Mouse (Mus musculus) myocyte (in vitro differentiated cells): ENCODE results near the gene Islr2. TPM values are rescaled to one million over a fixed set of nuclear protein-coding genes. Genes with fewer than 3 reads are reported as not detected.
A peak's percentile ranks its signal among the peaks of the same experiment; 100 is the strongest.

Experiments used
- H3K27me3 ChIP-seq: one replicate; pipeline ENCODE4 v1.6.1; 2011; ENCODE audit not compliant: control insufficient read depth, insufficient read depth, insufficient read length
- H3K36me3 ChIP-seq: one replicate; pipeline ENCODE4 v1.6.1; 2011; ENCODE audit not compliant: control insufficient read depth, insufficient read depth
- H3K4me2 ChIP-seq: one replicate; pipeline ENCODE4 v1.6.1; 2011; ENCODE audit warnings: low read depth, control low read depth
- H3K4me3 ChIP-seq: one replicate; pipeline ENCODE4 v1.5.1; 2011; ENCODE audit warnings: mild to moderate bottlenecking, control low read depth, moderate library complexity
- H3K79me2 ChIP-seq: one replicate; pipeline ENCODE4 v1.6.1; 2011; ENCODE audit not compliant: control insufficient read depth, insufficient read depth
- H3ac ChIP-seq: one replicate; pipeline ENCODE4 v1.6.1; 2011; ENCODE audit not compliant: control insufficient read depth, insufficient read length
- CEBPB ChIP-seq: IDR thresholded peaks from 2 replicates; pipeline ENCODE4 v1.6.1; 2011; ENCODE audit warnings: mild to moderate bottlenecking, moderate library complexity; ENCODE audit not compliant: poor library complexity, insufficient read depth, severe bottlenecking
- E2F4 ChIP-seq: IDR thresholded peaks from one replicate; pipeline ENCODE4 v1.6.1; 2011; ENCODE audit warnings: mild to moderate bottlenecking, control low read depth, moderate library complexity; ENCODE audit not compliant: insufficient read depth
- MAX ChIP-seq: IDR thresholded peaks from one replicate; pipeline ENCODE4 v1.6.1; 2011; ENCODE audit warnings: low read depth, mild to moderate bottlenecking, control low read depth
- MYOD1 ChIP-seq, 3 experiments: IDR thresholded peaks; one replicate each; pipeline ENCODE4 v1.6.1; 2011; ENCODE audit warnings: control low read depth in 2 of 3, low read depth in 2 of 3, mild to moderate bottlenecking in 2 of 3, moderate library complexity in 1 of 3; ENCODE audit not compliant: insufficient read length in 2 of 3, control insufficient read depth in 1 of 3
- MYOG ChIP-seq, 3 experiments: IDR thresholded peaks; one replicate each; pipeline ENCODE4 v1.6.1; 2011; ENCODE audit warnings: control low read depth in 2 of 3, low read depth in 2 of 3, mild to moderate bottlenecking in 2 of 3; ENCODE audit not compliant: insufficient read length in 2 of 3, control insufficient read depth in 1 of 3, insufficient read depth in 1 of 3
- POLR2A ChIP-seq: IDR thresholded peaks from one replicate; pipeline ENCODE4 v1.6.1; 2011; ENCODE audit warnings: low read depth, mild to moderate bottlenecking, control low read depth, moderate library complexity; ENCODE audit not compliant: insufficient read length
- POLR2AphosphoS2 ChIP-seq: IDR thresholded peaks from one replicate; pipeline ENCODE4 v1.6.1; 2011; ENCODE audit warnings: low read depth, control low read depth; ENCODE audit not compliant: insufficient read length
- REST ChIP-seq: IDR thresholded peaks from one replicate; pipeline ENCODE4 v1.6.1; 2011; ENCODE audit warnings: mild to moderate bottlenecking, control low read depth, moderate library complexity; ENCODE audit not compliant: insufficient read depth, insufficient read length
- SRF ChIP-seq: IDR thresholded peaks from one replicate; pipeline ENCODE4 v1.6.1; 2011; ENCODE audit warnings: low read depth; ENCODE audit not compliant: control insufficient read depth, insufficient read length
- TCF12 ChIP-seq: IDR thresholded peaks from one replicate; pipeline ENCODE4 v1.6.1; 2011; ENCODE audit warnings: mild to moderate bottlenecking, control low read depth; ENCODE audit not compliant: poor library complexity, insufficient read depth, severe bottlenecking
- TCF3 ChIP-seq: IDR thresholded peaks from one replicate; pipeline ENCODE4 v1.6.1; 2011; ENCODE audit warnings: low read depth, control low read depth; ENCODE audit not compliant: insufficient read length
- USF1 ChIP-seq: IDR thresholded peaks from one replicate; pipeline ENCODE4 v1.6.1; 2011; ENCODE audit warnings: low read depth, mild to moderate bottlenecking, control low read depth, moderate library complexity
- polyA plus RNA-seq: library from polyadenylated mRNA; unstranded; fragments of >200 nt; fragmentation: generic; extraction: Trizol; gene quantifications from one replicate; pipeline ENCODE4 v1.2.1, GENCODE M21; 2012; ENCODE audit warnings: missing spikeins

Islr2 gene
- polyA plus RNA-seq, 1 experiment: 0.32 TPM

GRCm38 (mm10) chr9:58158541-58159311 is 45.4 kb downstream of the Islr2 start:
- Histone ChIP-seq H3K27me3 (no peaks in the 10 kb centered on the region), H3K36me3 (no peaks in the 10 kb centered on the region), H3K4me3 (peak overlapping the region; percentile 5), H3ac (no peak overlapping the region), H3K79me2 (no peaks in the 10 kb centered on the region), H3K4me2 (peak overlapping the region; percentile 71)
- TF ChIP-seq TCF12 (no peak), SRF (peak; percentile 42)

GRCm38 (mm10) chr9:58157838-58158237 is 46.3 kb downstream of the Islr2 start:
- Histone ChIP-seq H3K27me3 (no peaks in the 10 kb centered on the region), H3K79me2 (no peaks in the 10 kb centered on the region), H3ac (peak overlapping the region; percentile 23), H3K4me2 (peak overlapping the region; percentile 71), H3K36me3 (no peaks in the 10 kb centered on the region), H3K4me3 (peak overlapping the region; percentile 5)
- no peak for TF ChIP-seq SRF
- TF ChIP-seq POLR2A: no peak
- no peak for TF ChIP-seq CEBPB
- no peak for TF ChIP-seq MYOG (IDR thresholded peaks at IDR 0.05; ENCODE audit: control insufficient read depth in 1 of 3, insufficient read depth in 1 of 3, insufficient read length in 2 of 3, low read depth in 2 of 3)
- no peak for TF ChIP-seq TCF3
- TF ChIP-seq POLR2AphosphoS2: no peak
- no peak for TF ChIP-seq E2F4
- no peak for TF ChIP-seq USF1
- TF ChIP-seq REST: no peak
- TF ChIP-seq MYOD1 (IDR thresholded peaks at IDR 0.05; ENCODE audit: control insufficient read depth in 1 of 3, insufficient read length in 2 of 3, low read depth in 2 of 3): no peak
- no peak for TF ChIP-seq TCF12
- no peak for TF ChIP-seq MAX

GRCm38 (mm10) chr9:58156819-58157560 is 47.1 kb downstream of the Islr2 start:
- peak overlapping the region; percentile 71 for H3K4me2 ChIP-seq
- H3ac ChIP-seq: peak overlapping the region; percentile 23
- TF ChIP-seq CEBPB (no peak), MYOD1 (IDR thresholded peaks at IDR 0.05; ENCODE audit: control insufficient read depth in 1 of 3, insufficient read length in 2 of 3, low read depth in 2 of 3) (no peak)
- no peaks in the 10 kb centered on the region for H3K79me2 ChIP-seq
- no peaks in the 10 kb centered on the region for H3K27me3 ChIP-seq
- H3K4me3 ChIP-seq: no peak overlapping the region
- no peaks in the 10 kb centered on the region for H3K36me3 ChIP-seq

GRCm38 (mm10) chr9:58155366-58155765 is 48.8 kb downstream of the Islr2 start:
- H3K36me3 ChIP-seq: no peaks in the 10 kb centered on the region
- TF ChIP-seq MYOG (IDR thresholded peaks at IDR 0.05; ENCODE audit: control insufficient read depth in 1 of 3, insufficient read depth in 1 of 3, insufficient read length in 2 of 3, low read depth in 2 of 3) (peak in 1 of 3 experiments; percentile 42), MYOD1 (IDR thresholded peaks at IDR 0.05; ENCODE audit: control insufficient read depth in 1 of 3, insufficient read length in 2 of 3, low read depth in 2 of 3) (peak in 2 of 3 experiments; percentile 77 to 82), TCF3 (no peak)

GRCm38 (mm10) chr9:58153095-58153494 is 51.0 kb downstream of the Islr2 start:
- TF ChIP-seq MYOG (IDR thresholded peaks at IDR 0.05; ENCODE audit: control insufficient read depth in 1 of 3, insufficient read depth in 1 of 3, insufficient read length in 2 of 3, low read depth in 2 of 3) (no peak), TCF3 (no peak), TCF12 (no peak), REST (no peak), POLR2A (no peak), POLR2AphosphoS2 (no peak), MYOD1 (IDR thresholded peaks at IDR 0.05; ENCODE audit: control insufficient read depth in 1 of 3, insufficient read length in 2 of 3, low read depth in 2 of 3) (no peak), CEBPB (no peak), E2F4 (no peak), SRF (no peak), MAX (no peak), USF1 (no peak)
- H3K36me3 ChIP-seq: no peaks in the 10 kb centered on the region
- H3K4me2 ChIP-seq: no peak overlapping the region

More at GRCm38 (mm10) chr9:58155366-58155765, 48.8 kb downstream of the Islr2 start:
- no peaks in the 10 kb centered on the region for H3K27me3 ChIP-seq
- no peak overlapping the region for H3ac ChIP-seq
- H3K4me3 ChIP-seq: no peak overlapping the region
- peak overlapping the region; percentile 12 for H3K4me2 ChIP-seq
- no peaks in the 10 kb centered on the region for H3K79me2 ChIP-seq

More at GRCm38 (mm10) chr9:58153095-58153494, 51.0 kb downstream of the Islr2 start:
- Histone ChIP-seq H3K27me3 (no peaks in the 10 kb centered on the region), H3K4me3 (no peak overlapping the region), H3K79me2 (no peaks in the 10 kb centered on the region), H3ac (no peak overlapping the region)
